Mouse (Mus musculus) common myeloid progenitor, adult 5-6 weeks (primary cell): ENCODE data around the gene 1700001K19Rik. TPM values are rescaled to one million over a fixed set of nuclear protein-coding genes. Genes with fewer than 3 reads are reported as not detected.
"Not testable (repeated sequence)": the region's sequence is repeated elsewhere in the genome, so short reads cannot be mapped to it uniquely, and the experiment has no call there.

Source experiments
- ATAC-seq: replicated peaks from 2 replicates; pipeline ENCODE4 v1.8.0; 2016; ENCODE audit warnings: low read depth, mild to moderate bottlenecking, moderate TSS enrichment, inconsistent platforms; ENCODE audit not compliant: poor library complexity, severe bottlenecking
- total RNA-seq: library from RNA; stranded (forward); fragments of 200-1000, 187-1606 nt; gene quantifications from 2 replicates; pipeline ENCODE4 v1.2.3, GENCODE M21; 2017

Gene 1700001K19Rik
- total RNA-seq = not detected in 2 replicates

DNA sequence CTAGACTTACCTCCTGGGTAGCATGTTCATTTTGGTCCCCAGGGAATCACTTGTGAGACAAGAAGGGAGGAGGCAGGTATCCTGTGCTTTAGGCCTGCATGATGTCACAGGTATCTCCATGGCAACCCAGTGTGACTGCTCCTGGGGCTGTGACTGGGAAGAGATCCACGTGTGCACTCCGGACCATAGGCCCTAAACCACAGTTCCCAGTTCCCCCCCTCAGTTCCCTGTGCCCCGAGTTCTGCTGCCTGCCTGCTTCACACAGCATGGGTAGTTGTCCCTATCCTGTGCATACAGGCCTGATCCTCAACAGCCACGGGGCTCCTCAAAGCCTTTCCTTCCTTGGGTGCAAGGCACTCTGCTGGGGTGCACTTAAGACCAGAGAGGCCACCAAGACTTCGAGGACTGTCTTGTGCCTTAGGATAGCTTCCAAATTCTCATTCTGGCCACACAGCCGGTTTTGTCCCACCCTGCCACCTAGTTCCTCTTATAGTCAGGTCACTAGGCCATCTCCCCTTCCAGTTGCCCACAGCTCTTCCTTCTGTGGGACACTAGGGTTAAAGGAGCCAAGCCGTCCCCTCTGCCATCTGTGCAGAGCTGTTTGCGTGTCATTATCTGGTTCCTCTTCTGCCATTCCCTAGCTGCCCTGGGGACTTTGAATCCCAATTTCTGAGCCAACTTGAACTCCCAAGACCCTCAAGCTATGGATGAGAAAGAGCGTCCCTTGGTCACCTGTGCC, at the start of gene 1700001K19Rik:
TSS of gene 1700001K19Rik (minus strand) at position 59 of the 739 bp plus-strand sequence.
- peak; percentile 49 for ATAC-seq

DNA sequence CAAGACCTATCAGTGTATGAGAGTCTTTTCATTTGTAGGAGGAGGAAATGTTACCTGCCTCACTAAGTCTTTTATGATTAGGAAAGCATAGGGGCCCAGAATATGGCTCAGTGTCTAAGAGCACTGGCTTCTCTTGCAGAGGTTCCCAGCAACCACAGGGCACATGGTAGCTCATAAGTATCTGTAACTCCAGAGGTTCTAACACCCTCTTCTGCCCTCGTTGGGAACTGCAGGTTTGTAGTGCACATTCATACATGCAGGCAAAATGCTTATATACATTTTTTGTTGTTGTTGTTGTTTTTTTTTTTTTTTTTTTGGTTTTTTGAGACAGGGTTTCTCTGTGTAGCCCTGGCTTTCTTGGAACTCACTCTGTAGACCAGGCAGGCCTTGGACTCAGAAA, 44.0 kb upstream of the 1700001K19Rik start:
- ATAC-seq = no peak

DNA sequence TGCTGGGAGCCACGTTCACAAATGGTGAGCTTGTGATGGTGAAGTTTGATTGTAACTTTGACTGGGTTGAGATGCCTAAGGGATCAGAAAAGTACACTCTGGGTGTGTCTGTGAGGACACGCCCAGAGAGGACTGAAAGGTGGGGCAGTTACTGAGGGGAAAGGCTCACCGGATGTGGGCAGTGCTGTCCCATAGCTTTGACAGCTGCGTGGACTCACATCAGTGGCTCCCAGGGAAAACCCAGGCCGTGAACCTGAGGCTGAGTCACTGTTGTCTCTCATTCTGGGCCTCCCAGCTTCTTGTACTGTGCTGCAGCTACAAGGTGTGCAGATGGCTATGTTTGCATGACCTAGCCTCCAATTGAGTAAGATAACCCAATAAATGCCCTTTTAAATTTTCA, 43.1 kb upstream of the 1700001K19Rik start:
- ATAC-seq = no peak

DNA sequence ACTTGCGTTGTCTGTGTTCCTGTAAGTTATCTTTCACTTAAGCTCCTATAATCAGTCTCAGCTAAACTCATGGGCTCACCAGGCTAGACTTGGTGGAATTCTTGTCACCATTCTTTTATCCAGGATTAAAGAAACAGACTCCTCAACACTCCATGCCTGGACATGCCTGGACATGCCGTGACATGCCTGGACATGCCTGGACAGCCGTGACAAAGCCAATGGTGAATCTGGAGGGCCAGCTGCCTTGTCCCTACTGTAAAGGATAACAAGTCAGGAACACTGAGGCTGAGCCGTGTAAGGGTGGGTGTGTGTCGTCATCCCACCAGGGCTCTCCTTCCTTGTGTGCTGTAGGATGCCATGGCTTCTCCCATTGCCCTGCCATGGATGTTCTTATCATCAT, 42.6 kb upstream of the 1700001K19Rik start:
- no peak for ATAC-seq

DNA sequence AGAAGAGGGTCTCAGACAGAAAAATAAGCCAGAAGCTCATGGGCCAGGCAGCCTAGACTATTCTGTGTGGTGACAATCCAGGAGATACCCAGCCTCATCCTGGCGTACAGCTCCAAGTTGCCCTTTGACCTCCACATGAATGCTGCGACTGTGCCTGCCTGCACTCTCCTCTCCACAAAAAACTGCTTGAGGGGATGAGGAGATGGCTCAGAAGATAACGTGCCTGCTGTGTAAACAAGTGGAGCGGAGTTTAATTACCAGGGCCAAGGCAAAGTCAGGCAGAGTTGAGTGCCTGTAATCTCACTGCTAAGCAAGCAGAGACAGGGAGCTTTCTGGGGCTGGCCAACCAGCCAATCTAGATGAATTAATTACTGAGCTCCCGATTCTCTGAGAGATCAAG, 33.6 kb upstream of the 1700001K19Rik start:
- ATAC-seq = no peak

DNA sequence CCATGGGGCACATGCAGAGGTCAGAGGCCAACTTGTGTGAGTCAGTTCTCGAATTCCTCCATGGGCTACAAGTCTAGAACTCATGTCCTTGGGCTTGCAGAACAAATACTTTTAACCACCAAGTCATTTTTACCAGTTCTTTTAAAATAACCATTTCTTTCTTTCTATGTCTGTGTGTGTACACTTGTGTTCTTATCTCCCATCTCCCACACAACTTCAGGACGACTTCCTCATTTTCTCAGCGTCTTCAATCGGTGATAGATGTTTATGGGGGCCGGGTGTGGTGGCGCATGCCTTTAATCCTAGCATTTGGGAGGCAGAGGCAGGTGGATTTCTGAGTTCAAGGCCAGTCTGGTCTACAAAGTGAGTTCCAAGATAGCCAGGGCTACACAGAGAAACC, 31.8 kb upstream of the 1700001K19Rik start:
- ATAC-seq = peak; percentile 78

DNA sequence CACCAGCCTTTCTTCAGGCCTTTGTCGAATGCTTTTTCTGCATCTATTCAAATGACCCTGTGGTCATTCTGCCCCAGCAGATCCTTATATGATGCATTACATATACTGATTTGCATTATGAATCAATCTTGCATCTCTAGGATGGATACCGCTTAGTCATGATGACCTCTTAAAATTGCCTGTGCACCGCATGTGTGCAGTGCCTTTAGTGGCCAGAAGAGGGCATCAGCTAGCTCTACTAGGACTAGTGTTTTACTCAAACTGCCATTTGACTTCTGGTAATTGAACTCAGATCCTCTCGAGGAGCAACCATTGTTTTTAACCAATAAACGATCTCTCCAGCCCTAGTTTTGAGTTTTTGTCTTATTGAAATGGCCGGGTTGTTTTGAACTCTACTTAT, 31.4 kb upstream of the 1700001K19Rik start:
- no peak for ATAC-seq

DNA sequence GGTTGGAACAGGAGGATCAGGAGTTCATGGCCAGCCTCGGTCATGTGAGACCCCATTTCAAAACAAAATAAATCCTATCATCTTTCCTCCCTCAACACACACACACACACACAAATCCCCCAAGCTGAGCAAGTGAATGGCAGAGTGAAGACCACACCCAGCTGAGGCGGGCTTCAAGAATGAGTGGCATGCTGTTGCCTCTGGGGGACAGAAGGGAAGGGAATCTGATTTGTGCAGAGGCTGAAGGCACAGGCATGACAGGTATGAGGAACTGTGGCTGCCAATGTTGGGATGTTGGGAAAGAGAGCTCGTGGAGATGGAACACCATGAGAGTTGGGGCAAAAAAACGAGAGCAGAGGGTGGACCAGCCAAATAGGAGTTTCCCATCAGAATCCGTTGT, 28.9 kb upstream of the 1700001K19Rik start:
- no peak for ATAC-seq

DNA sequence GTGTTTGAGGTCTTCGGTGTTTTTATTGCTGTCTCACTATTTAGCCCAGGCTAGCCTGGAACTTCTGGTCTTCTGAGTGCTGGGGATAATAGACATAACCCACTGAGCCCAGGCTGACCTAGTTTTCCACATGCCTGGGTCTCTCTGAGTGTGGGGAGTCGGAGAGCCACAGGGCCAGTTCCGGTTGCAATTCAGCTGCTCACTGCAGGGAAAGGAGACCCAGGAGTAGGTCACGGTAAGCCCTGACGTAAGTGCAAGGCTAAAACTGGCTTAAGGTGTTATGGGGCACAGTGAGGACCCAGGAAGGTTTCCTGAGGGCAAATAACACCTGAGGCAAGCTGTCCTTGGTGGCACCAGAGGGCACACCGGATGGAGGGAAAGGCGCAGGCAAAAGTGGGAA, 25.0 kb upstream of the 1700001K19Rik start:
- ATAC-seq = no peak

DNA sequence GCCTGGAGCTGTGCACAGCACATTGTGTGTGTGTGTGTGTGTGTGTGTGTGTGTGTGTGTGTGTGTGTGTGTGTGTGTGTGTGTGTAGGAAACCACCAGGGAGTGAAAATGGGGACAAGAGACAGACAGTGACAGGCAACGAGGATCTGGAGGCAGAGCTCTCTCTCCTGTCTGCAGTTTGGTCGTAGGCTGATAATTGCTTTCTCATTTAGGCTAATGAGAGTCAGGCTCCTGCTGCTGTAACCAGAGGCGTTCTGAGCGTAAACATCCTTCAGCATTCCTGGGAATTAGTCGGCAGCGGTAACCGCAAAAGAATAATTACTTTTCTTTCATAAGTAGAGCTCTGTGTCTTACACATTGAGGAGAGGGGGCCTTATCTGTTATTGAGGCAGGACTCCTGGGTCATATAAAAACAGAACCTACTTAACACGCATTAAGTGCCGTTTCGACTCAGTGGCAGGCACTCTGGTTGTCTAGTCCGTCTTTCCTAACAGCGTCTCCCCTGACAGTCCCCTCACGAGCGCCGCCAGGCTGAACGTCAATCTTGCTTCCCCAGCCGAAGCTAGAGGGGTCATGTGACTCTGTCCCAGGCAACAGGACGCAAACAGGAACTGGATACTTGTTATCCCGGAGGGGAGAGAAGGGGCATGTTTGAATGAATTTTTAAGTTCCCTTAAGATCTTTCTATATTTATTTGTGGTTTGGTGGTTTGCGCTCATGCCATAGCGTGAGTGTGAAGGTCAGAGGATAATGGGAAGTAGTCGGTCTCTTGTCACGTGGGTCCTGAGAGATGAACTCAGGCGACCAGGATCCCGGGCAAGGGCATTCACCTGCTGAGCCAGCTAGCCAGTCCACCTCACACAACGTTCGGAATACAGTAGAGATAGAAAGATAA, 24.2 kb upstream of the 1700001K19Rik start:
- peak; percentile 83 for ATAC-seq

DNA sequence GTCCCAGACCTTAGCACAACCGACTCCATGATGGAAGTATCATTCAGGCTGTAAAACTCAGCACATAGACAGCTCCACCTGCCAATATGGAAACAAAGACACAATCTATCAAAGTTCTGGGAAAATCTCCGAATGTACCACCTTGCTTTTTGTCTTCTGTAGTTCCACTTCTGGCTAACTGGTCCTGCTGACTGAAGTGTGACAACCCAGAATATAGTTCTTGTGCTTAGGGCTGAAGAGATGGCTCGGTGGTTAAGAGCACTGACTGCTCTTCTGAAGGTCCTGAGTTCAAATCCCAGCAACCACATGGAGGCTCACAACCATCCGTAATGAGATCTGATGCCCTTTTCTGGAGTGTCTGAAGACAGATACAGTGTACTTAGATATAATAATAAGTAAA, 23.0 kb upstream of the 1700001K19Rik start:
- ATAC-seq = not testable (repeated sequence)

DNA sequence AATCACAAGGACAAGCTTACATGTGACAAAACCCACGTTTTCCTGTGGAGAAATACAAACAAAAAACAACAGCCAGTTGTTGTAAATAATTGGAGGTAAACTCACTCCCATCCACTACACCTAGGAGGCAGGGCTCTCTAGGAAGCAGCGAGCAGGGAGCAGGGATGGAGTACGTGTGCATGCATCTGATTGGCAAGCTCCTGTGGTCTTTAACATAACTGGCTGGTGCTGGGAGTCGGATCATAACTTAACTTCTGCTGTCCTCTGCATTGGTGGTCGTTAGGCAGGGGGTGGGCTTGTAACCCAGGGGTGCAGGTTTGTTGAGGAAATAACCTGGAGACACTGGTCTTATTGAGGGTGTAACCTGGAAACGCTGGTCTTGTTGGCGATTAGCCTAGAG, 21.3 kb upstream of the 1700001K19Rik start:
- no peak for ATAC-seq

DNA sequence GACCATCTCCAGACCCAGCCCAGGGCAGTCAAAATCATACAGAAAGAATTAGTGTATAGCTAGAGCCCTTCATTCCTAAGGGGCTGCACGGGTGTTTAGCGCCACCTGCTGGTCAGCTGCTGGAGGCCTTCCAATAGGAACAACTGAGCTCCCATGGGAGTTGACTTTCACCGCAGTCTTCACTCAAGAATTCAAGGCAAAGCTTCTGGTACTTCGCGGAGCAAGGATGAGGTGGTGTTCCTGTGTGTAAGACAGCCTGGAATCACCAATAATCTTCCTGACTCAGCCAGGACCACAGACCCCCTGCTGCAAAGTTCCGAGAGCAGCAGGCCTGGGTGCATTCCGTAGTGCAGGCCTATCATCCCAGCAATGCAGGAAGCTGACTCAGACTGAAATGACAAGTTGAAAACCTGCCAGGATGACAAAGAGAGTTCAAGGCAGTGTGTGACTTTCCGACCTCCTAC, 20.6 kb upstream of the 1700001K19Rik start:
- peak; percentile 35 for ATAC-seq

DNA sequence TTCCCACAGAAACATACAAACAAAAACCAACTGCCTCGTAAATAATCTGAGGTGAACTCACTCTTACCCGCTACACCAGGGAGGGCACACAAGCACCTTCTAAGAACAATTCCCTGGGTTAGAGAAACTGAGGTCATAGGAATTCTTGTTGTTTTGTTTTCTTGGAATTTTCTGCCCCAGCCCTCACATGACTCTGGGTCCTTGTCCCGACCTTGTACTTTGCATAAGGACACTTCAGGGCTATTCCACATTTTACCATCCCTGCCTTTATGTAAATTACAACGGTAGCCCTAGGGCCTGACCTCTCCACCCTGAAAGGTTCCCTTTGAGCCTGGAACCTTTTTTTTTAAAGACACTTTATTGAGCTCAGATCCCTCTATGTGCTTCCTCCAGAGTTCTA, 20.1 kb upstream of the 1700001K19Rik start, which contains the start of gene Hsp90aa1:
TSS of gene Hsp90aa1 (minus strand) at position 173 of the 400 bp plus-strand sequence.
- ATAC-seq = no peak

DNA sequence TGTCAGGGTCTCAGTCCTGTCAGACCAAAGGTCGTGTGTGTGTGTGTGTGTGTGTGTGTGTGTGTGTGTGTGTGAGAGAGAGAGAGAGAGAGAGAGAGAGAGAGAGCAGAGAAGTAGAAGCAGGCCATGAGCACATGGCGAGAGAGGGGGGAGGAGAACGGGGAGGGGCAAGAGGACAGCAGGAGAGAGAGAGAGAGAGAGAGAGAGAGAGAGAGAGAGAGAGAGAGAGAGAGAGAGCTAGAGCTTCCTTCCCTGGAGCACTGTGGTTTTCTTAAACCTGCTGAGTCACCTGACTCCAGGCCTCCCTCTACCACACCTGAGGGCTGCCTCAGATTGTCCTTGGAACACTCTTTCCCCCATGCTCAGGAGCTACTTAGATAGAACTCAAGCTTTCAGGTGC, 18.9 kb upstream of the 1700001K19Rik start:
- ATAC-seq = peak; percentile 13

DNA sequence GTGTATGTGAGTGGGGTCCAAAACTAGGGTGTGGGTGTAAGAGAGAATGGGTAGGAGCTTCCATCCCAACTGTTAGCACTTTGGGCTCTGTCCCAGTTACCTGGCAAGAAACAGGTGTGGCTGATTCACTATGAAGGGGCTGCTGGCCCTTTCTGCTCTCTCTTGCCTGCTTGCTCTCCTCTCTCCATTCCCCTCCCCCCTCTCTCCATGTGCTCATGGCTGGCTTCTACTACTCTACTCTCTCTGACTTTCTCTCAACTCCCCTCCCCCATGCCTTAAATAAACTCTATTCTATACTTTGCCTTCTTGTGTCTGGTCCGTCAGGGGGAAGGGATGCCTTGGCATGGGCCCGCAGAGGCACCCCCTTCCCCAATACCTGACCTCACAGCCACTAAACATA, 18.3 kb upstream of the 1700001K19Rik start:
- ATAC-seq = no peak

DNA sequence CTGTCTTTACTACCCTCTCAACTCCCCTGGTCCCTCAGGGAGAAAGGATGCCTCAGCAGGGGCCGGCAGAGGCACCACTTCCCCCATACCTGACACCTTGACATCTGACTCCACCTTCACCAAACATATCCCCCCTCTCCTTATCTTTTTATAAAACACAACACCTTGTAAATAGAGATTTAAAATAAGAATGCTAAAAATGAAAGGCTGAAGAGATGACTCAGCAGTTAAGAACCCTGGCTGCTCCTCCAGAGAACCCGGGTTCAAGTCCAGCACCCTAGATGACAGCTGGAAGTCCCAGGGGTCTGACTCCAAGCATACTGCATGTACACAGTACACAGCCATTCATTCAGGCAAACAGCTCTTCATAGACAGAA, 16.7 kb upstream of the 1700001K19Rik start:
- ATAC-seq = no peak

DNA sequence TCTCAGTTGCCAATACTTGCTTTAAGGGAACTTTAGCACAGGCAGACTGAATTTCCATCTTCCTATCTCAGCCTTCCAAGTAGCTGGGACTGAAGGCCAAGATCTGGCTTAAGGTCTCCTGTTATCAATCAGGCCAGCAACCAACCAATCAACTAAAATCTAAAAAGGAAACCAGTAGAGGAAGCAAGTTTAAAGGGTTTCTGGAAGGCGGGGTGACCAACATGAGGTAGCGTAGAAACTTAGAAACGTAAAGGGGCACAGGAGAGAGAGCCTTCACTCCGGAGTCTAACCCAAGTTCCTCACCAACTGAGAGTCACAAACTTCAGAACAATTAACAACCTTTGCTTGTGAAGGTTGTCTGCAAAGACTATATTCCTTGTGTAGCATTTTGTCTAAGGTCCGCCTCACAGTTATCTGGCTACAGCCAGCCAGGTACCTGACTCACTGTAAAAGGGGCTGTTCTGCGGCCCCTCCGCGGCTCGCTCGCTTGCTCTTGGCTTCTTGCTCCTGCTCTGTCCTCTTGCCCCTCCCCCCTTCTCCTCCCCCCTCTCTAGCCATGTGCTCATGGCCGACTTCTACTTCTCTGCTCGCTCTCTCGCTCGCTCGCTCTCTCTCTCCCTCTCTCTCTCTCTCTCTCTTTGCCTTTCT, 16.2 kb upstream of the 1700001K19Rik start:
- peak; percentile 9 for ATAC-seq

DNA sequence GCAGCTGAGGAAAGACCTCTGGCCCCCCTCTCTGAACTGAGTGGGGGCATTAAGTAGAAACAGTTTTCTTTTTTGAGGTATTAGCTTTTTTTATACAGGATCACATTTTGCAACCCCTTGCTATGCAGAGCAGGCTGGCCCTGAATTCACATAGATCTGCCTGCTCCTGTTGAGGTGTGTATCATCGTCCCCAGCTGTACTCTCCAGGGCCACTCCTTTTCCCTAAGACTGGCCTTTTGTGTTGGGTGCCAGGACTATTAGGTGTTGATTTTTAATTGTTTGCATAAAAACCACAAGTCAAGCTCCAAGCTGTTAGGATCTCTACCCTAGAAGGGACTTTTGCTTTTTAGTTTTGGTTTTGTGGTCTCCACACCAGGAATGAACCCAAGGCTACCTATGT, 15.7 kb upstream of the 1700001K19Rik start:
- ATAC-seq = no peak

DNA sequence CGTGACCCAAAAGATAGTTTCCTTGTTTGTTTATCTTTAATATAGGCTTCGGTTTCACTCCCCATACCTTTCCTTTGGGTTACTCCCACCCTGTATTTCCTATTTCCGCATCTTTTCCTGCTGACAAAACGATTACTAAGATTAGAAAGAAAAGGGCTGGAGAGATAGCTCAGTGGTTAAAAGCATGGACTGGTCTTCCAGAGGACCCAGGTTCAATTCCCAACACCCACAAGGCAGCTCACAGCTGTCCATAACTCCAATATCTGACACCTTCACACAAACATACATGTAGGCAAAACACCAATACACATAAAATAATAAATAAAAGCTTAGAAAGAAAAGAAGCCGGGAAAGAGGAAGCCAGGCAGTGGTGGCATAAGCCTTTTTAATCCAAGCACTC, 15.0 kb upstream of the 1700001K19Rik start:
- no peak for ATAC-seq

DNA sequence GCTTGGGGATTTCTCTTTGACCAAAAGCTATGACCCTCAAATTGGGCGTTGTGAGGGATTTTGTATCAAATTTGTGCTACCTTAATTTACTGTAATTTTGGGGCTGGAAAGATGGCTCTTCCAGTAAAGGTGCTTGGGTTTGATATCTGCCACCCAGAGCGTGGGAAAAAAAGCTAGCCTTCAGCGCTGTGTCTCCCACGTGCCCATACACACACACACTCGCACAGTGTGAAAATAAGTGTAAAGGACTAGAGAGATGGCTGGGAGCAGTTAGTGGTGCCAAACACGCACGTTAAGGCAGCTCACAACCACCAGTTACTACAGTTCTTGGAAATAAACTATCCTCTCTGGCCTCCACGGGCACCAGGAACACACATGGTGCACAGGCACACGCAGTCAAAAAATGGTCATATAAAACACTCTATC, 14.6 kb upstream of the 1700001K19Rik start:
- ATAC-seq = no peak
